Mouse (Mus musculus) MEL-GATA-1-ER (cell line): Measurements from ENCODE around the gene Card11.

Source experiments
- DNase-seq: peaks from one replicate; pipeline ENCODE4 v3.0.0-alpha.2; 2012; ENCODE audit warnings: low read depth; ENCODE audit errors: extremely low read depth

The Card11 gene

DNA sequence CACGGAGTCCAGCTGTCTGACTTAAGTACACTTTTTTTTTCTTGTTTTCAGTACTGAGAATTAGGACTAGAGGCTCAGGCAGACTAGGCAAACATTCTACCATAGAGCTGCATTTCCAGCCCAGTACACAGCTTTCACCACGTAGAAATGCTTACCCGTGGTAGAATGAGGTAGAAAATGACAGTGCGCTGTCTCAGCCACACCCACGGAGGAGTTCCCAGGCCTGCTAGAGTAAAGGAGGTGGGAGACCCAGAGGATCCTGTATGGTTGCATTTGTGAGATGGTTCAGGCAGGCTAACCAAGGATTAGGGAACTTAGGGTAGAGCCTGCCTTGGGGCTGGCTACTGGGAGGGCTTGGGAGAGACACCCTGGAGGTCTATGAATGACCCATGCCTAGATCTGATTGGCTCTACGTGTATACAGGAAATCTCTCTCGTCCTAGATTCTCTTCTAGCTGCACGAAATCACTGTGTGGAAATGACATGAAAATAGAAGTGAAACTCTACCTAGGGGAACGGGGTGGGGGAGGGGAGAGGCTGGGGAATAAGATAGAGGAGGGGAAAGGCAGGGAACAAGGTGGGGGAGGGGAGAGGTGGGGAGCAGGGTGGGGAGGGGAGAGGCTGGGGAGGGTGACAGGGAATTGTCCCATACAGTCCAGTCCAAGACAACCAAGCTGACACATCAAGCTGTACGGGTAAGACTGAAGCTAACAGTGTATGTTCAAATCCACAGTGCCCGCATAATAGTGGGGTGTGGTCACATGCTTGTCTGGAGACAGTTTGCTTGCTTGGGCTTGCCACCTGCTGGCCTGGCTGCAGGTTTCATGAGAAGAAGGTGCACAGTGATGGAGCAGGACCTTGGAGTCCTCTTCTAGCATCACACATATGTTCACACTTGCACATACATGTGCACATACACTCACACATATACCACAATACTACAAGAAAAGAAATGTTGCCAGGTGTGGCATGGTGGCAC, 8.0 kb downstream of the Card11 start:
- no peak for DNase-seq

DNA sequence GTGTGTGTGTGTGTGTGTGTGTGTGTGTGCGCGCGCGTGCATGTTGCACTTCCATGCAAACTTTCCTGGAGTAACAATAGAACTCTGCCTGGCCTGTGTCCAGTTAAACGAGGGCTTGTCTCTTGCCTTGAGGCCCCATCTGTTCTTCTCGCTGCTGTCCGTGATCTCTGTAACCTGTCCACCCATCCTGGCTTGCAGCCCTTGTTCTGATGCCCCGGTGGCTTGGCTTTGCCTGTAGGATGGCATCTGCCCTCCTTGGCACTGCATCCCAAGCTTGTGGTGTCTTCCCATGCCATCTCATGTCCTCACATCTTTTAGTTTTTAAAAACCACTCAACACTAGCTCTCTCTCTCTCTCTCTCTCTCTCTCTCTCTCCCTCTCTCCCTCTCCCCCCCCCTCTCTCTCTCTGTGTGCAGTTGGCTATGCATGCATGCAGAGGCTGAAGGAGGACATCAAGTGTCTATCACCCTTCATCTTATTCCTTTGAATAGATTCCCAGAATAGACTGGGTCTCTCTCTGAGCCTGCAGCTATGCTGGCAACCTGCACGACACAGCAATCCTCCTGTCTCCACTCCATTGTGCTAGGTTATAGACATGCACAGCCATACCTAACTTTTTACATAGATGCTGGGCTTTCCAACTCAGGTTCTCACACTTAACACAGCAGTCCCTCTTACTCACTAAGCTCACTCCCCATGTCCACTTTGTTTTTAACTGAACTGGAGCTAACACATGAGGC, 14.9 kb downstream of the Card11 start:
- no peak for DNase-seq

DNA sequence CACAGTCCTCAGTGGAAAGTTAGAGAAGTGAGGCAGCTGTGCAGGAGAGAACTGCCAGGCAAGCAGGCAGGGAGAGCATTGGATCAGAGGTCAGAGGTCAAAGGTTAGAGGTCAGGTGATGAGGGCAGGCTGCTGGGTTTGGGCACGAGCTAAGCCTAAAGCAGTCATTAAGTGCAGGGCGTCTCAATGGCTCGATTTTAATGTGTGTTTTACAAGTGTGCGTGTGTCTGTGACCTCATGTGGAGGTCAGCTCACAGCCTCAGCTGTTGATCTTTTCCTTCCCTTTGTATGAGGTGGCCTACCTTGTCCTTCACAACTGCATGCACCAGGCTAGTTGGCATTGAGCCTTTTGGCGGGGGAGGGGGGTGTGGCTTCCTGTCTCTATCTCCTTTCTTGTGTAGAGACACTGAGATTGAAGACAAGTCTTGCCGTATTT, 19.0 kb downstream of the Card11 start:
- DNase-seq = no peak

DNA sequence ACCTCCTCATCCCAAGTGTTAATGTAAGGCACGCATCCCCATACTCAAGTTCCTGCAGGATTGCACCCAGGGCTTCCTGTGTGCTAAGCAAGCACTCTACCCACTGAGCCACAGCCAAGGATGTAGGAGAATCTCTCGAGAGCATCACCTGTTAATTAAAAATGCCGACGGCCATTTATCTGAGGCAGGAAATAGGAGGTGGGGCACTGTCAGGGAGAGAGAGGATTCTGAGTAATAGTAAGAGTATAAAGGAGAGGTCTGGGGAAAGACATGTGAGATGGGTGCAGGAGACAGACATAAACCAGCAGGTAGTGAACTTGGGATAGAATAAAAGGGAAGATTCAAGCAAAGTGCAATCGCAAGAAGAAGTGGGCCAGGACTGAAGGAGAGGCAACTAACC, 19.6 kb downstream of the Card11 start:
- no peak for DNase-seq

DNA sequence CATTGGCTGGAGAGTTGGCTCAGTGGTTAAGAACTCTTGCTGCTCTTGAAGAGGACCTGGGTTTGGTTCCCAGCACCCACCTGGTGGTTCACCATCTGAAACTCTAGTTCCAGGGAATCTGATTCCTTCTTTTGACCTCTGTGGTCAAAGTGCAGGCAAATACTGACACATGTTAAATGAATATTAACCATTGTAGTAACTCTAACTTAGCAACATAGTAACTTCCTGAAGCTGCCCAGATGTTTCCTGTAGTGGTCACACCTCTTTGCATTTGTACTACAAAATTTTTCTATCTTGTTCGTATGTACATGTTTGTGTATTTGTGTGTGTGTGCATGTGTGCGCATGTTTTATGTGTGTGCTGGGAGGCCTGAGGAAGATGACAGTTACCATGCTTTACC, 20.3 kb downstream of the Card11 start:
- DNase-seq = no peak

DNA sequence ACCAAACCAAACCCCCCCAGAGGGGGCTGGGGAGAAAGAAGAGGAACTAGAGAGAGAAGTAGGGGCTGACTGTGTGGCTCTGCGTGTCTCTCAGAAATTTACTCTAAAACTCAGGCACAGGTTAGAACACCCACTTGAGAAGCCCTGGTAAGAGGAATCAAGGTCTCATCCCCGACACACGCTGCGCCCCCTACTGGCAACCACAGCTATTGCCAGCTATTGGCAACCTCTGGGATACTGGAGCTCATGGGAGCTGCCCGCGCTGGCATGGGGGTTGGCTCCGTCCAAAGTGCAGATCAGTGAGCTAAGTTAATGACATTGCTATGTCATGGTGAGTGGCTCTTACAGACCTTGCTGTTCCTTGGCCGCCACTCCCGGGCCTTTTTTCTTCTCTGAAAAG, 37.4 kb downstream of the Card11 start:
- DNase-seq = no peak

DNA sequence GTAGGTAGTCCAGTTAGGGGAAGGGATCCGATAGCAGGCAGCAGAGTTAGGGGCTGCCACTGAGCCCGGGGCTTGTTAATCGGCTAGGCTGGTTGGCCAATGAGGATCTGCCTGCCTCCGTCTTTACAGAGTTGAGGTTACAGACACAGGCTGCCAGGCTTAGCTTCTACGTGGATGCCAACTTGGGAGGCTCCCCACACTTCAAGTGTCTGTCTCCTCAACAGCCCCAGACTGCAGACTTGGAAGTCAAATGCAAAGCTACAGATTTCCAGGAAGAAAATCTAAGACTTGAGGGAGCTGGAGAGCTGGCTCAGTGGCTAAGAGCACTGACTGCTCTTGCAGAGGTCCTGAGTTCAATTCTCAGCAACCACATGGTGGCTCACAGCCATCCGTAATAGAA, 39.6 kb downstream of the Card11 start:
- no peak for DNase-seq

DNA sequence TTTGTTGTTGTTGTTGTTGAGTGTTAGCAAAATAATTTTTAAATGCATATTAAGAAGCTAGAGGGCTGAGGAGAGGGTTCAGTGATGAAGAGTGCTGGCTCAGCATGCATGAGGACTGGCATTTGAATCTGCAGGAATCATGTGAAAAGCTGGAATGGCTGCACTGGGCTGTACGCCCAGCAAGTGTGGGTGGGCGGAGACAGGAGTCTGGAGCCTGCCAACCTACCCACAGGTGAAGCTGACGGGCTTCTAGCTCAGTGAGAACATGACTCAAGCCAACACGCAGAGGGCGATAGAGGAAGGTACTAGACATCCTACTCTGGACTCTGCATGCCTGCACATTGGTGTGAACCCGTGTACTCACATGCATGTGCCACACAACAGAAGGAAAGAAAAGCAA, 41.2 kb downstream of the Card11 start:
- DNase-seq = no peak

DNA sequence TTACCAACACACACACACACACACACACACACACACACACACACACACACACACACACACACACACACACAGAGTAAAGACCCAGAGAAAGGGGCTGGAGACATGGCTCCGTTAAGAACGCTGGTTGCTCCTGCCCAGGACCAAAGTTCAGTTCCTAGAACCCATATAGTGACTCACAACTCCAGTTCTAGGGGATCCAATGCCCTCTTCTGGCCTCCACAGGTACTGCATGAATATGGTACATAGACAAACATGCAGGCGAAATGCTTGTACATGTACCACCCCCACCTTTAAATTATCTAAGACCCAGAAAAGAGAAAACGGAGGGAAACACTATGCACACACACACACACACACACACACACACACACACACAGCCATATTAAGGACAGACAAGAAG, 43.3 kb downstream of the Card11 start:
- no peak for DNase-seq

DNA sequence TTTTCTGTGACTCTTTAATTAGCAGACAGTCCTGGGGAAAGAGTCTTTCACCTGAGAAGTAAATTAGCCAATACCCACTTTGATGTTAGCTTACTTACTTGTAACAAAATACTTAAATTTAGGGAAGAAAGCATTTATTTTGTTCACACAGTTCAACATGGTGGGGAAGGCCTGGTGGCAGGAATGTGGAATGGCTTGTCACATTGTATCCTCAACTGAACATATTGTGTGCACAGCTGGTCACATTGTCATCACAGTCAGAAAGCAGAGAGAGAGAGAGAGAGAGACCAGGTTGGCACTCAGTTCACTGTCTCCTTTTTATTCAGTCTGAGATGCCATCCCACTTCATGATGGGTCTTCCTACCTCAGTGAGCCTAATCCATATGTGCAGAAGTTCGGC, 44.7 kb downstream of the Card11 start:
- no peak for DNase-seq

DNA sequence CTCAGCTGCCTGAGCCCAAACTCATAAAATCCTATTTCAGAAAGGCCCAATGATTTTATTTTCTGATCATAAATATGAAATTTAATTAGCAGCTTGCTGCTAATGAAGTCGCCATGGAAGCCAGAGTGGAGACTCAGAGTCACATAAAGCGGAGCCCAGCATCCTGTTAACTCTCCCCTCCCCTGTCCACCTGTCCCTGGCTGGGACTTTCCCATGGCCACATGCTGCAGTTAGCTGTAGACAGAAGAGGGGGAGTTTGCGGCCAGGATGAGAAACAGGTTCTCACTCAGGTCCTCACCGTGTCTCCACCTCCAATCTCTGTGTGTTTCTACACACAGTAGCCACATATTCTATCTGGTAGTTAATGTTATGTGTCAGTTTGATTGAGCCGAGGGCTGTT, 48.6 kb downstream of the Card11 start:
- no peak for DNase-seq

DNA sequence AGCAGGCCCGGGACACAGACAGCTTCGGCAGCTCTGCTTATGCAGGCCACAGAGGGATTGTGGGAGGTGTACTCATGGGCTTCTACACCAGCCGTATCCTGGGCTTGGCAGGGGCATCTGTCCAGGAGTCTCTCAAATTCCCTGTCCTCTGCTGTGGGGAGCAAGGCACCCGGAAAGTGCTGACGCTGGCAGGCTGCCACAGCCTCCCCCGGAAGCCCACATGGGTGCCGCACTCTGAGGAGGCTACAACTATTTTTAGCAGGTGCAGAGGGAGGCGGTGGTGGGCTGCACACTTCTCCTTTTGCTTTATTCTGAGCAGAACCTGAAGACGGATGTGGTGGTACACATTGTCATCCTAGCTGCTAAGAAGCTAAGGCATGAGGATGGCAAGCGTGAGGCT, 52.4 kb downstream of the Card11 start:
- DNase-seq = no peak

DNA sequence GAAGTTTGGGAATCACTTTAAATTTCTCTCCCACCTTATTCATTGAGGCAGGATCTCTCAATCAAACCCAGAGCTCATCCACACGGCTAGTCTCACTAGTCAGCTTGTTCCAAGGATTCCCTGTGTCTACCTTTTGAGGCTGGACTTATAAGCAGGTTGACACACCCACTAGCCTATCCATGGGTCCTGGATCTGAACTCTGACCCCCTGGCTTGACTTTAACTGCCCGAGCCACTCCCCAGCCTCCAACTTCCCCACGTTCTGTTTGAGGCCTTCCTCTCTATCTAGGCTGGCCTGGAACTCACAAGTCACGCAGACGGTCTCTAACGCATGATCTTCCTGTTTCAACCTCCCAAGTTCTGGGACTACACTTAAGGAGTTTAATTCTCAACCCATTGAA, 54.3 kb downstream of the Card11 start:
- DNase-seq = no peak

DNA sequence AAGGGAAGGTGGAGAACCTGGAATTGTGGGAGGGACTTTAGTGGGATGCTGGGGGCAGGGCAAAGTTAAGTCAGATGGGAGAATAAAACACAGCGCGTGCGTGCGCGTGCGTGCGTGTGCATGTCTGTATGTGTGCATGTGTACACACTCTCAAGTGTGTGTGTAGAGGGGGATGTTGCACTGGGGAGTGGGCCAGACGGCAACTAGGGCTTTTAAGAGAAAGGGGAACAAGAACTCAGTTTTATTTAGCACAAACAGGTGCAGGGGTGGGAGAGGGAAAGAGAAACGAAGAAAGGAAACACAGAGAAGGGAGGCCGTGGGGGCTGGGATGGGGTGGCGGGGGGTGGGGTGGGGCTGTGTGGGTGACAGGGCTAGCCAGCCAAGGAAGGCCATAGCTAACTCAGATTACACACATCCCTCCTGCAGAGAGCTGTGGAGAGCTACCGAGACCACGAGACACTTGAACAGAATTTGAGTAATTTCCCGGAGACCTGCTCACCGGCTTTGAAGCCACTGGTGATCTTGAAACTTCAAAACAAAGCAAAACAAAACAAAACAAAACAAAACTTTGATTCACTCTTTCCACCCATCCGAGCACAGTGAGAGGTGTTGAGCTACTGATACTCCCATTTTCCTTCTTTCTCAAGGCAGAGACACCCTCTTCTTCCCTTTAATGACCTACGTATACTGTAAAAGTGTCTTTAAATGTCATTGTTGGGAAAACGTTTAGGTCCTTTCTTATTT, 55.8 kb downstream of the Card11 start:
- no peak for DNase-seq

DNA sequence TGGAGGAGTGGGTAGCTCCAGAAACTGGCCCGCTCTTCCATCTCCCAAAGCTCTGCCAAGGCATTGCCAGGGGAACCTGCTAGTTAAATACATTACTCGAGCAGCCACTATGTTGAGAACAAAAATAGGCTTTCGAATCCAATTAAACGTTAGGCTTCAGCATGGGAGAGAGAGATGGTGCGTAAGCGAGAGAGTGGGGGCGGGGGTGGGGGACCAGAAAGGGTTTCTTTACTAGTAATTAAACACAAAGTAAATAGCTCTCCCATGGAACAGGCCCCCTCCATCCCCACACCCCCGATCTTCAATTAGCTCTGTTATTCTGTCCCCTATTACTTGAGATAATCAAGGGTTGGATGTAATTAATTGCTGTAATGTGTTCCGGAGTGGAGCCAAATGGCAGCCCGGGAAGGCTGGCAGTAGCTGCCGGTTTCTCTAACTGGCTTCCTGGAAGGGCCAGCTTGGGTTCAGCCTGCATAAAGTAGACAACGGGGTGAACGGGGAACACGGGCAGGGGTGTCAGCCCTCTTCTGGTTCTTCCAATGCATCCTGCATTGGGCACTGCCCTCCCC, 59.4 kb downstream of the Card11 start:
- DNase-seq = no peak

DNA sequence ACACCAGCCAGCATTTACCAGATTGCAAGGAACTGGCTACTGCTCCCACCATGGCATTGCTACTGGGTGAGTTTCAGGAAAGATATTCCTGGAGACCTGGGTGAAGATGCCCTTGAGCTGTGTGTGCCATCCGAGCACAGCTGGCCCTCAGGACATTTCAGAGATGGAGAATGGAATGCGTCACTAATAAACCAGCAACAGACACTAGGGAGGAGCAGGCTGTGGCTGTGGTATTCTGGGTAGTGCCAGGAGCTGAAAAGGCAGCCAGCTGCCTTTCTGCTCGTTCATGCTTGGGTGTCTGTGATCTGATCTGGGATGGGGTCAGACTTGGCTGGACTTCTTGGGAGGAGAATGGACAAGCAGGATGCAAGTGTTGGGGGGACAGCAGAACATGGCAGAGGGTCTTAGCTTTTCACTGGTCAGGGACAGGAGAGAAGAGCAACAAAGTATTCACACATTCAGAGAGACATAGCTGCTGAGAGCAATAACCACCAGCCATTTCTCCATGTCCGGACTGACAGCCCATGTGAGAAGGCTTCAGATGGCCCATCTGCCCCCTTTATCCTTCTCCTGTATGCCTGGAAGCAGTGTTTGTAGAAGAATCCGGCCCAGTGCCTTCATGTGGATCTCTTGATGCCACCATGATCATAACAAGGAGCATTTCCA, 60.0 kb downstream of the Card11 start:
- DNase-seq = no peak

DNA sequence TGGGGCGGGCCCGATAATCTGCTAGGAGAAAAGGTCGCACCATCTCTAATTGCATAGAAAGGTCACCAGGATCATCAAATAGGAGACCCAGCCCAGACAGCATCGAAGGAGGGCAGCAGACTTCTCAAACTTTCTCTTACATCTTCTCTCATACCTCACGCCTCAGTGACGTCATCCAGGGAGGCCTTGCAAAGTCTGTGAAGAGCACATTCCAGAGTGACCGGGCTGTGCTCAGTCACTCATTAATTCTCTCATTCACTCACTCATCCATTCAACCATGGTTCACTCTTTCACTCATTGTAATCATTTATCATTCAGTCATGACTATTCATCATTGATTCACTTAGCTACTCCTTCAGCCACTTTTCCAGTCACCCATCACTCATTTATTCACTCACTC, 63.6 kb downstream of the Card11 start:
- no peak for DNase-seq

DNA sequence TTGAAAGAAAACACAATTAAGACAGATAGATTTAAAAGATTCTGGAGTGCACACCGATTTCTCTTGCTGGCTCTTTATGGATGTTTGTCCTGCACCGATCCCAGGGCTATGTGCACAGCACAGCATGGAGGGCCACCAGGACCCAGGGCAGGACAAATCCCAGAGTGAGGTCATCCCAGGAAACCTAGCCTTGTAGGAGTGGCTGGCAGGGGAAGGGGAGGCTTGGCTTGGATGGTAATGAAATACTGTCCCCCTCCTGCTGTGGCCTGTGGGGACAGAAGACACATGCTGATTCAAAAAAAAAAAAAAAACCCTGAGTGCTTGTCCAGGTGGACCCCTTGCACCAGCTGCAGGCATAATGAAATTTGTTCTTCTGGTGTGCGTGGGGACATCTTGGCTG, 64.5 kb downstream of the Card11 start:
- DNase-seq = no peak

DNA sequence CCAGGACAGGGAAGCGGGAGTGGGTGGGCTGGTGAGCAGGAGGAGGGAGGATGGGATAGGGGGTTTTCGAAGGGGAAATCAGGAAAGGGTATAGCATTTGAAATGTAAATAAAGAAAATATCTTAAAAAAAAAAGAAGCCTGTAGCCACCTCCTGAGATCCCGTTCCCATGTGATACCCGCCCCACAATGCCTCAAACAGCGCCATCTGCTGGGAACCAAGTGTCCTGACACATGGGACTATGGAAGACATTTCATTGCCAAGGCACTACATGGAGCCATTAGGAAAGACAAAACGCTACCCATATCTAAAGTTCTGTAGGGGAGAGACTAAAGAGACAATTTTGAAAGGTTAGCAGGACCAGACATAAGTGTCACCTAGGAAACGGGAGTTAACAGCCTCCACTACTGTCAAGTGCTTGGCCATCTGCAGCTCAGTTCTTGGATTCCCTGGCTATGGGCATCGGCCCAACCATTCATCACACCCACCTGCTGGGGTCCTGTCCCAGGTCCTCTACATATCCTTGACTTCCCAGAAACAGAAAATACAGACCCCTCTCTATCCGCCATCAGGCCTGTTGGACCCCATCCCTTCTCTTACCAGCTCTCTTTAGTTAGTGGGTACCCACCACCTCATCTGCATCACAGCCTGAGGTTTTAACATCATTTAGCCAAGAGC, 65.6 kb downstream of the Card11 start:
- no peak for DNase-seq

DNA sequence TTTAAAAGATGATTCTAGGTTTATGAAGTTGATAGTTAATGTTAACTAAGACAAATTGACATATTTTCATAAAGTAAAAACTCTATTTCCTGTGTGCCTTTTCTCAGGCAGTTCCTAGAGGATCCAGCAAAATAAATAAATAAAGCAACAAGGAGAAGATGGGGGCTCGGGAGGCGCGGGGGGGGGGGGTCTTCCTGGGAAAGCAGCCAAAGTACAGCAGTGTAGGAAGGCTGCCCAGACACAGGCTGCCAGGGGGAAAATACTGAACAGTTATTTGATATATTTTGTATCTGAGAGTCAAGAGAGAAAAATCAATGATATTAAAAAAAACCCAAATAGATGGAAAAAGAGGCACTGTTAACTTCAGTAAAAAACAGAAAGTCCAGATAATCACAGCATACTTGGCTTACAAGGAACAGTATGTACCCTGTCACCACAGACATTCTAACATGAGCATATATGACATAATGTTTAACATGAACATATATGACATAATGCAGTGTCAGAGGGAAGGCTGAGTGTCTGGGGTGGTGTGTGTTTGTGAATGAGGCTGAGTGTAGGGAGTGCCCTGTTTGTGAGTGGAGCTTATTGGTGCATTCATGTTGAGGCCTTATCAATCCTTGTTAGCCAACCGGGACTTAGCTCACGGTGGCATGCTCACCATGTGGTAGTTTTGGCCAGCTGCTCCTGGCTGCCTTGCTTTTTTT, 68.7 kb downstream of the Card11 start:
- DNase-seq = no peak
